Mouse (Mus musculus) thymus, adult 2 months (tissue): ENCODE measurements around the gene Slc38a3.

Experiments
- CTCF ChIP-seq: fragments of 200-500 bp; IDR thresholded peaks from 2 replicates; pipeline ENCODE4 v1.5.1; 2012; ENCODE audit warnings: mild to moderate bottlenecking, control low read depth, low read length, moderate library complexity, borderline replicate concordance; ENCODE audit not compliant: control insufficient read depth, poor library complexity, insufficient read depth; ENCODE audit errors: extremely low read depth
- POLR2A ChIP-seq: fragments of 200-500 bp; IDR thresholded peaks from 2 replicates; pipeline ENCODE4 v1.6.1; 2012; ENCODE audit warnings: mild to moderate bottlenecking, low read length, control low read depth, moderate library complexity; ENCODE audit not compliant: control insufficient read depth, poor library complexity, insufficient read depth; ENCODE audit errors: extremely low read depth

GRCm38 (mm10) chr9:107682405-107682804 lies 13.1 kb upstream of the Slc38a3 start:
- TF ChIP-seq CTCF (no peak), POLR2A (no peak)
